Mouse (Mus musculus): ENCODE data around the gene Olfr469. TPM values are rescaled to one million over a fixed set of nuclear protein-coding genes. Genes with fewer than 3 reads are reported as not detected.

Olfr469 gene
- total RNA-seq (2023), result not detected

GRCm38 (mm10) chr7:107825441-107825840, at the start of gene Olfr469:
Gene Olfr469, minus strand, starts transcription at chr7:107825541.

DNA sequence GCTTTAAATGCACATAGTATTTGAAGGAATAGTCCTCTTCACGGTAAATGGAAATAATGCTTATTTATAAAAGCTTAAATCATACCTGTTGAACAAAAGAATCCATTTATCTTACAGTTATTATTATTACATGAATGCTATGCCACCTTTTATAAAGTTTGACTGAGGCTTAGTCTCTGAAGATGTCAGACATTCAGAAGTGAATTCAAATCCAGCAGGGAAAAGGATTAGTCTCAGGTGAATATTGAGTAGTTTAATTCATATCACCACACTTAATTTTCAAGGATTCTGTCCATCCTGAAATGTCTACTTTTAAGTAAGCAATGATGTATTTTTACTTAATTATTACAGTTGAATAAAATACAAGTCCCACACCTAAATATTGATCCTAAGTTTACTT, 22.0 kb upstream of the Olfr469 start, which contains the start of gene Olfr470:
Gene Olfr470 (minus strand): TSS at position 101 of the 400 bp plus-strand sequence.

GRCm38 (mm10) chr7:107811963-107812362, 13.4 kb downstream of the Olfr469 start, which contains the start of gene Olfr467:
Gene Olfr467, plus strand, starts transcription at chr7:107812263.

GRCm38 (mm10) chr7:107801108-107801507, 24.2 kb downstream of the Olfr469 start, which contains the start of gene Ovch2:
Gene Ovch2, minus strand, starts transcription at chr7:107801208.

Other genes with a start within 250 kb of the Olfr469 start
- gene Ppfibp2, start 230.3 kb downstream of the Olfr469 start, total RNA-seq (2023), result 10 to 100 TPM; 12.7 to 13.7 TPM
- not detected for gene 5330417H12Rik, start 200.4 kb downstream of the Olfr469 start, total RNA-seq (2023)
- gene Cyb5r2, start 67.5 kb downstream of the Olfr469 start, total RNA-seq (2023), result not detected
- not detected for gene Ovch2, start 24.3 kb downstream of the Olfr469 start, total RNA-seq (2023)
- not detected for gene Olfr467, start 13.3 kb downstream of the Olfr469 start, total RNA-seq (2023)
- gene Olfr470, start 21.9 kb upstream of the Olfr469 start, total RNA-seq (2023), result not detected
- gene Olfr472, start 72.4 kb upstream of the Olfr469 start, total RNA-seq (2023), result not detected
- not detected for gene Olfr473, start 104.9 kb upstream of the Olfr469 start, total RNA-seq (2023)
- gene Olfr474, start 129.1 kb upstream of the Olfr469 start, total RNA-seq (2023), result not detected
- not detected for gene Olfr476, start 139.3 kb upstream of the Olfr469 start, total RNA-seq (2023)
- gene Olfr477, start 161.2 kb upstream of the Olfr469 start, total RNA-seq (2023), result not detected
- not detected for gene Olfr478, start 208.4 kb upstream of the Olfr469 start, total RNA-seq (2023)
- not detected for gene Olfr479, start 225.2 kb upstream of the Olfr469 start, total RNA-seq (2023)
- gene Olfr480, start 241.8 kb upstream of the Olfr469 start, total RNA-seq (2023), result not detected

Data from neutrophil, adult 59 days (primary cell).